Mouse (Mus musculus) small intestine, adult 2 months (tissue): Measurements from ENCODE around the gene Trpm6.

ENCODE experiments used
- CTCF ChIP-seq: fragments of 200-500 bp; IDR thresholded peaks from 2 replicates; pipeline ENCODE4 v1.5.1; 2012; ENCODE audit warnings: low read depth, mild to moderate bottlenecking, control low read depth, inconsistent platforms, low read length, moderate library complexity, mixed read lengths; ENCODE audit not compliant: insufficient replicate concordance, insufficient read length; ENCODE audit errors: extremely low read depth
- POLR2A ChIP-seq: fragments of 200-500 bp; IDR thresholded peaks from 2 replicates; pipeline ENCODE4 v1.6.1; 2012; ENCODE audit warnings: low read depth, mild to moderate bottlenecking, control low read depth, inconsistent platforms, low read length, moderate library complexity

DNA sequence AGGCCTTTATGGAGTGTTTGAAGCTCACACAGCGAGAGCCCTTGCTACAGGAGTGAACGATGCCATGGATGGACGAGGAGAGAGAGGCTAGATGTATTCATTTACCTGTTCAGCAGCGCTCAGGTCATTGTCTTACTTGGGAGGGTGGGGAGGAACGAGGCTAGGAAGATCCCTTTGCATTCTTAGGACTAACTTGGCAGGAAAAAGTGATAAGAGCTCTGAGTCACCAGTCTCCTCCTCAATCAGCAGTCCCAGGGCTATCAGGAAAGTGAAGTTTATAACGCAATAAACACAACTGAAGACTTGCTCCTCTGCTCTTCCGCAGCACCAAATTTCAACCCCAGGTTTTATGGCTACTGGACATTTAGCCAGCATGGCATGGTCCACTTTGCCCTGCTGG is 19.5 kb upstream of the Trpm6 start:
- no peak for TF ChIP-seq POLR2A
- TF ChIP-seq CTCF = no peak
